Mouse (Mus musculus): ENCODE measurements around the gene Rundc1. TPM values are rescaled to one million over a fixed set of nuclear protein-coding genes. Genes with fewer than 3 reads are reported as not detected.

The Rundc1 gene
- total RNA-seq, 2 experiments from 2014 or later = 36.5 to 36.8 TPM

Small RNA genes within 50 kb of the gene (microRNA-seq; reads per million reads assigned to microRNA genes)
- gene Mir6929 = 0 to 0.74 reads per million in 2 experiments

Other genes starting within 250 kb of the Rundc1 start
- gene Ccr10, start 249.6 kb upstream of the Rundc1 start, total RNA-seq (2021) = under 1 TPM in 1 of 2 experiments, not detected in 1; 0.18 TPM
- gene Ezh1, start 198.6 kb upstream of the Rundc1 start, total RNA-seq (2021) = 10 to 100 TPM; 79.0 to 84.0 TPM
- gene Ramp2, start 179.1 kb upstream of the Rundc1 start, total RNA-seq (2021) = 10 to 100 TPM; 62.2 to 72.8 TPM
- 10 to 100 TPM; 61.8 to 65.6 TPM for gene Vps25, start 171.4 kb upstream of the Rundc1 start, total RNA-seq (2021)
- 10 to 100 TPM in 1 of 2 experiments, 1 to 10 TPM in 1; 9.8 to 10.4 TPM for gene Wnk4, start 164.5 kb upstream of the Rundc1 start, total RNA-seq (2021)
- under 1 TPM; 0.30 to 0.47 TPM for gene Cntd1, start 146.1 kb upstream of the Rundc1 start, total RNA-seq (2021)
- 100 to 1,000 TPM; 102 to 103 TPM for gene Coa3, start 146.0 kb upstream of the Rundc1 start, total RNA-seq (2021)
- 100 to 1,000 TPM; 211 to 217 TPM for gene Becn1, start 122.8 kb upstream of the Rundc1 start, total RNA-seq (2021)
- gene Psme3, start 108.9 kb upstream of the Rundc1 start, total RNA-seq (2021) = 100 to 1,000 TPM; 118 to 127 TPM
- 1 to 10 TPM; 6.3 to 7.0 TPM for gene Aoc2, start 100.0 kb upstream of the Rundc1 start, total RNA-seq (2021)
- gene Aoc3, start 94.5 kb upstream of the Rundc1 start, total RNA-seq (2021) = under 1 TPM; 0.36 to 0.47 TPM
- not detected for gene G6pc, start 57.5 kb upstream of the Rundc1 start, total RNA-seq (2021)
- gene Aarsd1, start 7.5 kb upstream of the Rundc1 start, total RNA-seq (2021) = 10 to 100 TPM; 45.9 to 51.1 TPM
- gene Gm27029, start 289 bp upstream of the Rundc1 start, total RNA-seq (2021) = 1 to 10 TPM; 6.3 to 6.4 TPM
- gene Ptges3l, start 248 bp downstream of the Rundc1 start, total RNA-seq (2021) = 1 to 10 TPM in 1 of 2 experiments, under 1 TPM in 1; 0.99 to 2.0 TPM
- 10 to 100 TPM; 40.7 to 42.5 TPM for gene Rpl27, start 17.2 kb downstream of the Rundc1 start, total RNA-seq (2021)
- gene Ifi35, start 23.3 kb downstream of the Rundc1 start, total RNA-seq (2021) = 1 to 10 TPM; 2.4 to 2.7 TPM
- 100 to 1,000 TPM; 111 to 120 TPM for gene Rnd2, start 39.9 kb downstream of the Rundc1 start, total RNA-seq (2021)
- gene Vat1, start 41.1 kb downstream of the Rundc1 start, total RNA-seq (2021) = 10 to 100 TPM; 32.1 to 33.8 TPM
- 1 to 10 TPM in 1 of 2 experiments, under 1 TPM in 1; 0.56 to 1.0 TPM for gene Brca1, start 126.9 kb downstream of the Rundc1 start, total RNA-seq (2021)
- gene Nbr1, start 127.1 kb downstream of the Rundc1 start, total RNA-seq (2021) = 100 to 1,000 TPM; 134 to 138 TPM
- 1 to 10 TPM; 1.2 to 2.0 TPM for gene Tmem106a, start 157.2 kb downstream of the Rundc1 start, total RNA-seq (2021)
- gene Gm11634, start 174.2 kb downstream of the Rundc1 start, total RNA-seq (2021) = not detected
- gene Rdm1, start 202.1 kb downstream of the Rundc1 start, total RNA-seq (2021) = 10 to 100 TPM; 12.0 to 15.0 TPM
- gene Arl4d, start 240.5 kb downstream of the Rundc1 start, total RNA-seq (2021) = 10 to 100 TPM; 16.8 to 32.1 TPM